Mouse (Mus musculus) heart, adult 9 months (tissue): ENCODE results near the gene Endog.

Experiments used
- DNase-seq, 2 experiments: peaks; one replicate each; pipeline ENCODE4 v3.0.0; 2022; ENCODE audit warnings: low spot score in 2 of 2

The Endog gene

DNA sequence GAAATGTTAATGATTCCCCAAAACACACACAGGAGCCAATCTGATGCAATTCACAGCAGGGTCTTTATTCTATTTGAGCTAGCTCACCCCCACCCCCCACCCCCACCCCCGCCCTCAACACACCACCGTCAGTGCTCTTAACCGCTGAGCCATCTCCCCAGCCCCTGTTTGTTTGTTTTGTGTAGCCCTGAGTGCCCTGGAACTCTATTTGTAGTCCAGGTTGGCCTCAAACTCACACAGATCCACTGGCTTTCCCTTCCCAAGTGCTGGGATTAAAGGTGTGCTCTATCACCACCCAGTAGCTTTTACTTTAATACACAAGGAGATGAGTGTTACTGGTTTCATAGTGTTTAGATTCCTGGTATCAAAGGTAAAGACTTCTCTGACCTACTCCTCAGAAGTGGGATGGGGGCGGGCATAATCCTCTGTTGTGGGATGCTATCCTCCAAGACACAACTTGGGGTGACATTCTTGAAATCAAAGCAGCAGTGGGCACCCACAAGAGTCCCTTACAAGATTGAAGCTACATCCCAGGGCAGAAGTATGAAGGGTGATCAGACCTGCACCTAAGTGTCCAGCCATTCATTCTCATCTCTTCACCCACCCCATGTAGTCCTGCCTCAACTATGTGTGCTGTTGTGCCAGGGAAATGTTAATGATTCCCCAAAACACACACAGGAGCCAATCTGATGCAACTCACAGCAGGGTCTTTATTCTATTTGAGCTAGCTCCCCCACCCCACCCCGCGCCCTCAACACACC, 40.3 kb downstream of the Endog start:
- no peak for DNase-seq

- no peak for DNase-seq
These were observed 40.9 kb downstream of the Endog start for GRCm38 (mm10) chr2:30212169-30212545.

GRCm38 (mm10) chr2:30212951-30213350, 41.7 kb downstream of the Endog start:
- no peak for DNase-seq

GRCm38 (mm10) chr2:30214745-30215144, 43.5 kb downstream of the Endog start:
- no peak for DNase-seq

DNA sequence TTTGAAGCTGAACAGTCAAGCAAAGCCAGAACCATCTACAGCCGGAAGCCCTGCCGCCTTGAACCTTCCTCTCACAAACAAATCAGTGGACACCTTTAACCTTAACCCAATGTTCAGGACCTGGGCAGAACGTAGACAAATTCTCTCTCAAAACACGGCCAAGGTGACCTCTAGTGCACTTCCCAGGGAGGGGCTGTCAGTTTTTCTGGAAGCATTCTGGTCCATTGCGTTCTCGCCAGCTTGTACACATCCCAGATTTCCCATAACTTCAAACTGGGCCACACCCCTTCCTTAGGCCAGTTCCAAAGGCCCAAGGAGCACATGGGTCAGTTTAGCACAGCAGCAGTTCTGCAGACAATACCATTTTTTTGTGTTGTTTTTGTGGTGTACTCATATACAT, 44.2 kb downstream of the Endog start:
- DNase-seq: peak; percentile 57 to 59

GRCm38 (mm10) chr2:30216293-30216692, 45.0 kb downstream of the Endog start:
- DNase-seq: no peak
